Mouse (Mus musculus) hindbrain, postnatal 0 days (tissue): ENCODE data around the gene Mllt10. TPM values are rescaled to one million over a fixed set of nuclear protein-coding genes. Genes with fewer than 3 reads are reported as not detected.

Experiments used
- ATAC-seq: fragments of 200-750 bp; cut with Nextera tagmentation; 2 replicates; pipeline ENCODE4 v1.8.0; 2017; ENCODE audit warnings: mild to moderate bottlenecking, moderate TSS enrichment, moderate library complexity
- DNase-seq: peaks from one replicate; pipeline ENCODE4 v3.0.0-alpha.2; 2015; ENCODE audit warnings: low spot score
- H3K27ac ChIP-seq: fragments of 300-500 bp; sonication (generic); 2 replicates; pipeline ENCODE4 v1.5.1; 2014; ENCODE audit warnings: mild to moderate bottlenecking
- H3K27me3 ChIP-seq: fragments of 300-500 bp; sonication (generic); 2 replicates; pipeline ENCODE4 v1.6.1; 2014; ENCODE audit warnings: low read length, mixed read lengths; ENCODE audit not compliant: insufficient read depth
- H3K36me3 ChIP-seq: fragments of 300-500 bp; sonication (generic); 2 replicates; pipeline ENCODE4 v1.6.1; 2014; ENCODE audit warnings: low read length, mixed read lengths; ENCODE audit not compliant: insufficient read depth
- H3K4me1 ChIP-seq: fragments of 300-500 bp; sonication (generic); 2 replicates; pipeline ENCODE4 v1.6.1; 2014; ENCODE audit warnings: antibody characterized with exemption, low read length, mixed read lengths; ENCODE audit not compliant: insufficient read depth
- H3K4me2 ChIP-seq: fragments of 300-500 bp; sonication (generic); 2 replicates; pipeline ENCODE4 v1.6.1; 2014; ENCODE audit warnings: low read depth, mild to moderate bottlenecking, low read length, moderate library complexity, mixed read lengths
- H3K4me3 ChIP-seq: fragments of 300-500 bp; sonication (generic); 2 replicates; pipeline ENCODE4 v1.5.1; 2014; ENCODE audit warnings: low read length
- H3K9ac ChIP-seq: fragments of 300-500 bp; sonication (generic); replicated peaks from 2 replicates; pipeline ENCODE4 v1.6.1; 2014; ENCODE audit warnings: mild to moderate bottlenecking, low read length, moderate library complexity, mixed read lengths
- H3K9me3 ChIP-seq: fragments of 300-500 bp; sonication (generic); 2 replicates; pipeline ENCODE4 v1.6.1; 2016; ENCODE audit warnings: low read length, mixed read lengths
- CTCF ChIP-seq: IDR thresholded peaks from 2 replicates; pipeline ENCODE4 v1.5.1; 2016; ENCODE audit warnings: antibody characterized with exemption, control low read depth, low read depth
- WGBS: fragments of 180-500 bp; shearing (Covaris S2); extraction: QIAGEN DNeasy Blood & Tissue Kit; methylation state at CpG from one replicate; pipeline ENCODE4 v1.1.7; 2014; 5-methylcytosine and 5-hydroxymethylcytosine counted together
- polyA plus RNA-seq: library from polyadenylated mRNA; unstranded; fragments of >200 nt; fragmentation: Nextera tagmentation; extraction: Ambion mirVana; gene quantifications from 2 replicates; pipeline ENCODE4 v1.2.1, GENCODE M21; 2015
- total RNA-seq: library from RNA; depleted of rRNA; stranded (reverse); fragments of >200 nt; gene quantifications from 2 replicates; pipeline ENCODE4 v1.2.3, GENCODE M21; 2014

Gene Mllt10
- total and polyA plus RNA-seq, 2 experiments from 2014 or later = 25.6 to 30.0 TPM

- Histone ChIP-seq H3K4me1 (no peaks in the 10 kb centered on the region), H3K9ac (no peak overlapping the region), H3K27me3 (no peaks in the 10 kb centered on the region), H3K27ac (no peak overlapping the region), H3K4me3 (no peak overlapping the region), H3K4me2 (no peak overlapping the region), H3K36me3 (no peaks in the 10 kb centered on the region; the same call in 1 of the 2 replicates), H3K9me3 (no peaks in the 10 kb centered on the region)
- TF ChIP-seq CTCF = no peak
- no peak for DNase-seq
- no peak for ATAC-seq
Measured at GRCm38 (mm10) chr2:18183079-18183478, 128.0 kb downstream of the Mllt10 start.

DNA sequence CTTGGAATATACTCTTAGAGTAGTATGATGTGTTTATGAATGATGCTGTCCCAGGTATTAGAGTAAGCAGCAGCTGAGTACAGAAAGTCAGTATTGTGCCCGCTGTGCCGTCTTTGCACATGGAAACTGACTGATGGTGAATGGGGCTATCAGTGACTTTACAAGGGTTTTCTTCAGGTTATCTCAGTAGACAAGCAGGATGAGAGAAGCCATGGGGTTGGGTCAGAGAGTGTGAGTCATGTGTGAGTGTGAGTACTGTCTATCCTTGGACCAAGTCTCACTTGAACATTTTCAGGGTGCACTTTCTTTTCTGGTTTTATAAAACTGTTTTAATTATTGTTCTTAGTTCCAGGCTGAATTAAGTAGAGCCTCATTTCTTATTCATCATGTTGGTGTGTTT, 133.3 kb downstream of the Mllt10 start:
- H3K36me3 ChIP-seq = peaks cover 8% of the 10 kb centered on the region; the same call in 1 of the 2 replicates
- ATAC-seq = no peak
- H3K4me3 ChIP-seq = no peak overlapping the region
- H3K9ac ChIP-seq = no peak overlapping the region
- TF ChIP-seq CTCF = no peak
- H3K27ac ChIP-seq = no peak overlapping the region
- H3K4me2 ChIP-seq = no peak overlapping the region
- no peak for DNase-seq
- H3K4me1 ChIP-seq = no peaks in the 10 kb centered on the region
- no peaks in the 10 kb centered on the region for H3K9me3 ChIP-seq
- H3K27me3 ChIP-seq = no peaks in the 10 kb centered on the region
- 99% methylated on average over 2 of the region's 2 CpGs for WGBS

DNA sequence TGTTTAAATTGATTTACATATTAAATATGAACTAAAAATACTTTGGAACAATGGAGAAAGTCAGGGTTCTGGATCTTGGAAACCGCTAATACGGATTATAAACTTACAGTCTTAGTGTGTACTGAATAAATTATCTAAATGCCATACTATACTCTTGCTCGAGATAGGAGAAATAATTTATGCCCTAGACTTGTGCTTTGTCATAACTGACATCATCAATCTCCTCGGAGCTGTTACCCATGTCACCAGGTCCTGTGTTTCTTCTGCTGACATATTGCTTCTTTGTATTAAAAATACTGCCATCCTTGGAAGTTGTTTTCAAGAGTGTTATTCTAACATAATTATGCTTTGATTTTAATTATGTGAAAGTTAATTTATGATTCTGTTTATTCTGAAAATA, 140.2 kb downstream of the Mllt10 start:
- H3K27me3 ChIP-seq = no peaks in the 10 kb centered on the region
- no peak overlapping the region for H3K27ac ChIP-seq
- H3K9ac ChIP-seq = no peak overlapping the region
- H3K4me2 ChIP-seq = no peak overlapping the region
- no peak for TF ChIP-seq CTCF
- no peak overlapping the region for H3K4me3 ChIP-seq
- no peaks in the 10 kb centered on the region for H3K4me1 ChIP-seq
- DNase-seq = no peak
- peaks cover 3% of the 10 kb centered on the region; the same call in 1 of the 2 replicates for H3K36me3 ChIP-seq
- ATAC-seq = no peak
- no peaks in the 10 kb centered on the region for H3K9me3 ChIP-seq
- WGBS = 82% methylated on average over 4 of the region's 4 CpGs

- Histone ChIP-seq H3K4me1 (no peaks in the 10 kb centered on the region), H3K4me3 (no peak overlapping the region), H3K4me2 (no peak overlapping the region), H3K9me3 (no peaks in the 10 kb centered on the region), H3K36me3 (peaks cover 3% of the 10 kb centered on the region; the same call in 1 of the 2 replicates), H3K27ac (no peak overlapping the region), H3K27me3 (no peaks in the 10 kb centered on the region), H3K9ac (no peak overlapping the region)
- ATAC-seq (no peak), DNase-seq (peak; percentile 57)
- no peak for TF ChIP-seq CTCF
- 46% methylated on average over 3 of the region's 3 CpGs for WGBS
Measured at GRCm38 (mm10) chr2:18195691-18196396, 140.8 kb downstream of the Mllt10 start.

DNA sequence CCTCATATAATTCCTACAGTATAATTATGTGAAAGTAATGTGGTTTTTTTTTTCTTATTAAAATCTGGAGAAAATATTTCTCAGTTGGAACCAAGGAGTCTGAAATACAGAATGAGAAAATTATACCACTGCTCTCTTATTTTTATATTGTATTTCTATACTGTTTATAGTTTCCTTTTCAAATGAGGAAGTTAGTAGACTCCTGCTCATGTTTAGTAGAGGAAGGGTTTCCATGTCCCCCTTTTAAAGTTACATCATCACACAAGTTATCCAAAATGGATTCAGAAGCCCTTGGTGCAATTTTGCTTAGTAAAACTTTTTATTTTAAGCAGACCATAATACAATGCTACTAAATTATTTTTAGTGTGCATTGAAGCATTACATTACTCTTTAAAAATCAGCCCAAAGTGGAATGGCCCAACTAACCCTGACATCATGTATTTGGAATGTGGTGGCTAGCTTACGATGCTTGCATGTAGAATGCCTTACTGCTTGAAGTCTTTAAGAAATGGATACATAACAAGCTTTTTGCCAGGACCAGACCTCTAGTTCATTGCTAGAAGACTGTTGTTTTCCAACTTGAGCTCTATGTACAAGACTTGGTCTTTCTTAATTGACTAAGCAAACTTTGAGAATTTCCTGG, 146.9 kb downstream of the Mllt10 start:
- H3K36me3 ChIP-seq = peaks cover 20% of the 10 kb centered on the region
- no peaks in the 10 kb centered on the region for H3K4me1 ChIP-seq
- no peak overlapping the region for H3K27ac ChIP-seq
- H3K27me3 ChIP-seq = no peaks in the 10 kb centered on the region
- no peak overlapping the region for H3K4me2 ChIP-seq
- TF ChIP-seq CTCF = no peak
- no peak overlapping the region for H3K4me3 ChIP-seq
- H3K9ac ChIP-seq = no peak overlapping the region
- 89% methylated on average over 1 of the region's 1 CpGs for WGBS
- DNase-seq = no peak
- ATAC-seq = no peak
- no peaks in the 10 kb centered on the region for H3K9me3 ChIP-seq

GRCm38 (mm10) chr2:18202923-18203322, 147.9 kb downstream of the Mllt10 start:
- ATAC-seq = no peak
- Histone ChIP-seq H3K27me3 (no peaks in the 10 kb centered on the region), H3K27ac (no peak overlapping the region), H3K9me3 (no peaks in the 10 kb centered on the region), H3K9ac (no peak overlapping the region), H3K4me3 (no peak overlapping the region), H3K36me3 (peaks cover 17% of the 10 kb centered on the region; the same call in 1 of the 2 replicates), H3K4me2 (no peak overlapping the region), H3K4me1 (no peaks in the 10 kb centered on the region)
- TF ChIP-seq CTCF = peak; percentile 39
- no peak for DNase-seq
- WGBS = 96% methylated on average over 4 of the region's 4 CpGs

DNA sequence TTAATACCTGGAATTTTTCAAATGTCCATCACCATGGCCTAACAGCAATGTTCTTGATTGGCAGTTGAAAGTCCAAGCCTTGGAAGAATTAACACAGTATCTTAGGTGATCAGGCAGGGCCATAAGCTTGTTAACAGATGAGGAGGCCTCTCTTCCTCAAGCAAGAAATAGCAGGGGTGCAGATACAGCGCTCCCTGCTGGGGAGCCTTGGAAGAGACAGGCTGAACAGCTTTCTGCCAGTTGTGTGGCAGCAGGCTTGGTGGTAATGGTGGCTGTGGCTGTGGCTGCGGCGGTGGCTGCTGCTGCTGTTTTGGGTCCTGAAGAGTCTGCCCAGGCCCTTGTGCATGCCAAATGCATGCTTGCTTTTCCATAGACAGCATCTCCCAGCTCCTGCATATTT, 150.1 kb downstream of the Mllt10 start:
- Histone ChIP-seq H3K4me2 (no peak overlapping the region), H3K9me3 (no peaks in the 10 kb centered on the region), H3K4me3 (no peak overlapping the region), H3K9ac (no peak overlapping the region), H3K27ac (no peak overlapping the region), H3K36me3 (peaks cover 33% of the 10 kb centered on the region), H3K4me1 (no peaks in the 10 kb centered on the region), H3K27me3 (no peaks in the 10 kb centered on the region)
- DNase-seq (peak; percentile 51), ATAC-seq (no peak)
- 77% methylated on average over 3 of the region's 3 CpGs for WGBS
- peak; percentile 67 for TF ChIP-seq CTCF
